Mouse (Mus musculus): ENCODE results near the gene E430018J23Rik. TPM values are rescaled to one million over a fixed set of nuclear protein-coding genes. Genes with fewer than 3 reads are reported as not detected.
"Not testable (repeated sequence)": the region's sequence is repeated elsewhere in the genome, so short reads cannot be mapped to it uniquely, and the experiment has no call there.

E430018J23Rik gene
- polyA plus RNA-seq, 1 experiment = not detected

GRCm38 (mm10) chr7:127343351-127344019 is 49.9 kb downstream of the E430018J23Rik start:
- H3K4me1 ChIP-seq (ENCODE audit: control insufficient read depth) = peaks cover 27% of the 10 kb centered on the region
- H3K9me3 ChIP-seq (ENCODE audit: control insufficient read depth, low read length) = peaks cover 3% of the 10 kb centered on the region; the same call in 1 of the 2 replicates
- H3K27me3 ChIP-seq (ENCODE audit: control insufficient read depth) = peaks cover 10% of the 10 kb centered on the region
- H3K4me3 ChIP-seq (replicated peaks) = no peak overlapping the region
- no peak for TF ChIP-seq TAL1 (IDR thresholded peaks at IDR 0.05; ENCODE audit: low read length)
- no peak for TF ChIP-seq GATA1 (IDR thresholded peaks at IDR 0.05; ENCODE audit: low read length)
- peaks cover 8% of the 10 kb centered on the region for H3K36me3 ChIP-seq (ENCODE audit: control insufficient read depth)

- Histone ChIP-seq H3K9me3 (ENCODE audit: control insufficient read depth, low read length) (peaks cover 3% of the 10 kb centered on the region; the same call in 1 of the 2 replicates), H3K36me3 (ENCODE audit: control insufficient read depth) (peaks cover 8% of the 10 kb centered on the region), H3K27me3 (ENCODE audit: control insufficient read depth) (peaks cover 10% of the 10 kb centered on the region), H3K4me1 (ENCODE audit: control insufficient read depth) (peaks cover 27% of the 10 kb centered on the region), H3K4me3 (replicated peaks) (no peak overlapping the region)
- TF ChIP-seq GATA1 (IDR thresholded peaks at IDR 0.05; ENCODE audit: low read length) = no peak
- TF ChIP-seq TAL1 (IDR thresholded peaks at IDR 0.05; ENCODE audit: low read length) = no peak
Observed at GRCm38 (mm10) chr7:127342888-127343287, 50.5 kb downstream of the E430018J23Rik start.

- peaks cover 27% of the 10 kb centered on the region for H3K4me1 ChIP-seq (ENCODE audit: control insufficient read depth)
- H3K27me3 ChIP-seq (ENCODE audit: control insufficient read depth) = peaks cover 8% of the 10 kb centered on the region
- H3K36me3 ChIP-seq (ENCODE audit: control insufficient read depth) = peaks cover 8% of the 10 kb centered on the region
- peaks cover 3% of the 10 kb centered on the region; the same call in 1 of the 2 replicates for H3K9me3 ChIP-seq (ENCODE audit: control insufficient read depth, low read length)
- no peak overlapping the region for H3K4me3 ChIP-seq (replicated peaks)
- no peak for TF ChIP-seq GATA1 (IDR thresholded peaks at IDR 0.05; ENCODE audit: low read length)
- TF ChIP-seq TAL1 (IDR thresholded peaks at IDR 0.05; ENCODE audit: low read length) = no peak
Observed at GRCm38 (mm10) chr7:127342332-127342731, 51.1 kb downstream of the E430018J23Rik start.

GRCm38 (mm10) chr7:127341861-127342260 is 51.6 kb downstream of the E430018J23Rik start:
- not testable (repeated sequence) for H3K4me3 ChIP-seq (replicated peaks); H3K9me3 ChIP-seq (ENCODE audit: control insufficient read depth, low read length); H3K36me3 ChIP-seq (ENCODE audit: control insufficient read depth); H3K27me3 ChIP-seq (ENCODE audit: control insufficient read depth)
- H3K4me1 ChIP-seq (ENCODE audit: control insufficient read depth) = peaks cover 25% of the 10 kb centered on the region

GRCm38 (mm10) chr7:127341356-127341755 is 52.1 kb downstream of the E430018J23Rik start:
- TF ChIP-seq GATA1 (IDR thresholded peaks at IDR 0.05; ENCODE audit: low read length) (no peak), TAL1 (IDR thresholded peaks at IDR 0.05; ENCODE audit: low read length) (no peak)
- peaks cover 8% of the 10 kb centered on the region for H3K36me3 ChIP-seq (ENCODE audit: control insufficient read depth)
- H3K4me3 ChIP-seq (replicated peaks) = no peak overlapping the region
- peaks cover 3% of the 10 kb centered on the region; the same call in 1 of the 2 replicates for H3K9me3 ChIP-seq (ENCODE audit: control insufficient read depth, low read length)
- H3K27me3 ChIP-seq (ENCODE audit: control insufficient read depth) = peaks cover 5% of the 10 kb centered on the region
- H3K4me1 ChIP-seq (ENCODE audit: control insufficient read depth) = peaks cover 21% of the 10 kb centered on the region

Other genes starting within 250 kb of the E430018J23Rik start
- gene Cd2bp2, start 197.6 kb downstream of the E430018J23Rik start, polyA plus RNA-seq (2012) = 6.9 and 9.2 TPM in 2 replicates
- 9.3 and 10.4 TPM in 2 replicates for gene Tbc1d10b, start 185.2 kb downstream of the E430018J23Rik start, polyA plus RNA-seq (2012)
- 2.0 and 3.5 TPM in 2 replicates for gene Mylpf, start 184.7 kb downstream of the E430018J23Rik start, polyA plus RNA-seq (2012)
- gene Zfp553, start 160.6 kb downstream of the E430018J23Rik start, polyA plus RNA-seq (2012) = 0.26 and 0.33 TPM in 2 replicates
- 26.0 and 36.2 TPM in 2 replicates for gene Sept1, start 160.5 kb downstream of the E430018J23Rik start, polyA plus RNA-seq (2012)
- gene Zfp771, start 149.4 kb downstream of the E430018J23Rik start, polyA plus RNA-seq (2012) = 4.0 and 4.8 TPM in 2 replicates
- 9.7 and 14.1 TPM in 2 replicates for gene Dctpp1, start 132.9 kb downstream of the E430018J23Rik start, polyA plus RNA-seq (2012)
- 1.4 and 1.5 TPM in 2 replicates for gene Sephs2, start 119.6 kb downstream of the E430018J23Rik start, polyA plus RNA-seq (2012)
- gene Itgal, start 97.4 kb downstream of the E430018J23Rik start, polyA plus RNA-seq (2012) = 0.06 TPM in 2 replicates
- gene Zfp768, start 48.0 kb downstream of the E430018J23Rik start, polyA plus RNA-seq (2012) = 0.17 and 0.26 TPM in 2 replicates
- 0.08 TPM in 1 of 2 replicates, not detected in the other for gene Zfp747, start 17.6 kb downstream of the E430018J23Rik start, polyA plus RNA-seq (2012)
- 0.02 TPM in 2 replicates for gene 9130019O22Rik, start 6.5 kb downstream of the E430018J23Rik start, polyA plus RNA-seq (2012)
- gene Zfp764, start 13.2 kb upstream of the E430018J23Rik start, polyA plus RNA-seq (2012) = 0.04 TPM in 1 of 2 replicates, not detected in the other
- gene Zfp688, start 28.4 kb upstream of the E430018J23Rik start, polyA plus RNA-seq (2012) = 2.3 and 2.4 TPM in 2 replicates
- gene Zfp689, start 55.5 kb upstream of the E430018J23Rik start, polyA plus RNA-seq (2012) = 2.1 and 3.0 TPM in 2 replicates
- gene Prr14, start 66.0 kb upstream of the E430018J23Rik start, polyA plus RNA-seq (2012) = 11.7 and 14.3 TPM in 2 replicates
- 36.3 and 37.8 TPM in 2 replicates for gene Fbrs, start 85.6 kb upstream of the E430018J23Rik start, polyA plus RNA-seq (2012)
- gene Srcap, start 118.4 kb upstream of the E430018J23Rik start, polyA plus RNA-seq (2012) = 1.0 and 1.5 TPM in 2 replicates
- 7.0 and 7.8 TPM in 2 replicates for gene Gm42715, start 126.0 kb upstream of the E430018J23Rik start, polyA plus RNA-seq (2012)
- gene Tmem265, start 167.8 kb upstream of the E430018J23Rik start, polyA plus RNA-seq (2012) = 0.61 and 0.75 TPM in 2 replicates
- 5.4 and 7.7 TPM in 2 replicates for gene Phkg2, start 179.7 kb upstream of the E430018J23Rik start, polyA plus RNA-seq (2012)
- 7.1 and 8.9 TPM in 2 replicates for gene Ccdc189, start 195.0 kb upstream of the E430018J23Rik start, polyA plus RNA-seq (2012)
- gene Rnf40, start 195.1 kb upstream of the E430018J23Rik start, polyA plus RNA-seq (2012) = 4.4 and 5.0 TPM in 2 replicates
- gene Zfp629, start 222.2 kb upstream of the E430018J23Rik start, polyA plus RNA-seq (2012) = 0.11 and 0.15 TPM in 2 replicates

All from erythroblast, embryonic 14.5 days (primary cell).